Mouse (Mus musculus) stomach, postnatal 0 days (tissue): ENCODE measurements around the gene Rftn1. TPM values are rescaled to one million over a fixed set of nuclear protein-coding genes. Genes with fewer than 3 reads are reported as not detected.
A peak's percentile ranks its signal among the peaks of the same experiment; 100 is the strongest.

Experiments used
- ATAC-seq: fragments of 200-750 bp; cut with Nextera tagmentation; 2 replicates; pipeline ENCODE4 v1.8.0; 2017; ENCODE audit not compliant: low FRiP score, low TSS enrichment
- DNase-seq: peaks from one replicate; pipeline ENCODE4 v3.0.0-alpha.2; 2016; ENCODE audit warnings: low spot score
- H3K27ac ChIP-seq: fragments of 300-500 bp; sonication (generic); replicated peaks from 2 replicates; pipeline ENCODE4 v1.5.1; 2014; ENCODE audit warnings: mild to moderate bottlenecking, control low read depth
- H3K27me3 ChIP-seq: fragments of 300-500 bp; sonication (generic); 2 replicates; pipeline ENCODE4 v1.6.1; 2014; ENCODE audit warnings: low read length; ENCODE audit not compliant: control insufficient read depth, insufficient read depth
- H3K36me3 ChIP-seq: fragments of 300-500 bp; sonication (generic); 2 replicates; pipeline ENCODE4 v1.6.1; 2014; ENCODE audit warnings: low read length, mixed read lengths; ENCODE audit not compliant: control insufficient read depth, insufficient read depth
- H3K4me1 ChIP-seq: fragments of 300-500 bp; sonication (generic); replicated peaks from 2 replicates; pipeline ENCODE4 v1.6.1; 2014; ENCODE audit warnings: antibody characterized with exemption; ENCODE audit not compliant: control insufficient read depth, insufficient read depth
- H3K4me2 ChIP-seq: fragments of 300-500 bp; sonication (generic); replicated peaks from 2 replicates; pipeline ENCODE4 v1.6.1; 2014; ENCODE audit warnings: low read depth, mild to moderate bottlenecking, control low read depth, moderate library complexity
- H3K4me3 ChIP-seq: fragments of 300-500 bp; sonication (generic); 2 replicates; pipeline ENCODE4 v1.5.1; 2014; ENCODE audit warnings: low read depth, low read length, control low read depth
- H3K9ac ChIP-seq: fragments of 300-500 bp; sonication (generic); 2 replicates; pipeline ENCODE4 v1.6.1; 2014; ENCODE audit warnings: mild to moderate bottlenecking, low read length, control low read depth, mixed read lengths
- H3K9me3 ChIP-seq: fragments of 300-500 bp; sonication (generic); 2 replicates; pipeline ENCODE4 v1.6.1; 2016; ENCODE audit warnings: low read length; ENCODE audit not compliant: control insufficient read depth
- CTCF ChIP-seq: IDR thresholded peaks from 2 replicates; pipeline ENCODE4 v1.5.1; 2016; ENCODE audit warnings: antibody characterized with exemption, low read depth, mild to moderate bottlenecking, moderate library complexity
- EP300 ChIP-seq: optimal IDR thresholded peaks from 2 replicates; pipeline ENCODE3; 2016; ENCODE audit warnings: antibody characterized with exemption
- WGBS: fragments of 180-500 bp; shearing (Covaris S2); extraction: QIAGEN DNeasy Blood & Tissue Kit; methylation state at CpG from one replicate; pipeline ENCODE4 v1.1.7; 2014; 5-methylcytosine and 5-hydroxymethylcytosine counted together
- polyA plus RNA-seq: library from polyadenylated mRNA; unstranded; fragments of >200 nt; fragmentation: Nextera tagmentation; extraction: Ambion mirVana; gene quantifications from 2 replicates; pipeline ENCODE4 v1.2.1, GENCODE M21; 2015

Gene Rftn1
- polyA plus RNA-seq, 1 experiment from 2014 or later: 7.1 TPM

GRCm38 (mm10) chr17:50189381-50190012 lies 977 bp downstream of the Rftn1 start:
- Histone ChIP-seq H3K9me3 (no peaks in the 10 kb centered on the region), H3K27ac (no peak overlapping the region), H3K4me1 (peaks cover 3% of the 10 kb centered on the region; the same call in 1 of the 2 replicates), H3K27me3 (peaks cover 3% of the 10 kb centered on the region; the same call in 1 of the 2 replicates), H3K4me2 (peak overlapping the region; percentile 88), H3K36me3 (no peaks in the 10 kb centered on the region), H3K9ac (peak overlapping the region; percentile 65), H3K4me3 (peak overlapping the region; percentile 62)
- 3% methylated on average over 24 of the region's 24 CpGs for WGBS
- peak; percentile 69 for TF ChIP-seq CTCF
- no peak for TF ChIP-seq EP300
- ATAC-seq: peak; percentile 56
- DNase-seq: peak; percentile 39

- Histone ChIP-seq H3K36me3 (no peaks in the 10 kb centered on the region), H3K4me2 (no peak overlapping the region; the same call in 1 of the 2 replicates), H3K4me3 (no peak overlapping the region; the same call in 1 of the 2 replicates), H3K27me3 (peaks cover 3% of the 10 kb centered on the region; the same call in 1 of the 2 replicates), H3K9ac (no peak overlapping the region), H3K9me3 (no peaks in the 10 kb centered on the region), H3K4me1 (peaks cover 3% of the 10 kb centered on the region; the same call in 1 of the 2 replicates), H3K27ac (no peak overlapping the region)
- WGBS: 74% methylated on average over 12 of the region's 12 CpGs
- no peak for DNase-seq
- TF ChIP-seq CTCF (no peak), EP300 (no peak)
- peak; percentile 6; the same call in 1 of the 2 replicates for ATAC-seq
These were observed 1.7 kb downstream of the Rftn1 start for GRCm38 (mm10) chr17:50188662-50189345.

- ATAC-seq: no peak
These were observed 4.9 kb downstream of the Rftn1 start for GRCm38 (mm10) chr17:50185616-50186015.

GRCm38 (mm10) chr17:50185083-50185482 lies 5.4 kb downstream of the Rftn1 start:
- Histone ChIP-seq H3K4me3 (no peak overlapping the region), H3K9ac (no peak overlapping the region), H3K36me3 (no peaks in the 10 kb centered on the region), H3K4me1 (no peaks in the 10 kb centered on the region), H3K27ac (no peak overlapping the region), H3K9me3 (no peaks in the 10 kb centered on the region), H3K27me3 (peaks cover 1% of the 10 kb centered on the region; the same call in 1 of the 2 replicates), H3K4me2 (no peak overlapping the region)
- no peak for TF ChIP-seq EP300
- TF ChIP-seq CTCF: no peak
- 87% methylated on average over 4 of the region's 4 CpGs for WGBS
- no peak for ATAC-seq
- no peak for DNase-seq

More at GRCm38 (mm10) chr17:50185616-50186015, 4.9 kb downstream of the Rftn1 start:
- Histone ChIP-seq H3K9ac (no peak overlapping the region), H3K4me1 (peaks cover 3% of the 10 kb centered on the region; the same call in 1 of the 2 replicates), H3K27ac (no peak overlapping the region), H3K27me3 (peaks cover 3% of the 10 kb centered on the region; the same call in 1 of the 2 replicates), H3K9me3 (no peaks in the 10 kb centered on the region), H3K4me3 (no peak overlapping the region), H3K4me2 (no peak overlapping the region), H3K36me3 (no peaks in the 10 kb centered on the region)
- 78% methylated on average over 5 of the region's 5 CpGs for WGBS
- TF ChIP-seq EP300 (no peak), CTCF (no peak)
- no peak for DNase-seq

GRCm38 (mm10) chr17:50184217-50185038 lies 6.0 kb downstream of the Rftn1 start:
- Histone ChIP-seq H3K27ac (no peak overlapping the region), H3K4me3 (no peak overlapping the region), H3K27me3 (no peaks in the 10 kb centered on the region), H3K9me3 (no peaks in the 10 kb centered on the region), H3K4me2 (no peak overlapping the region), H3K4me1 (no peaks in the 10 kb centered on the region), H3K9ac (no peak overlapping the region), H3K36me3 (no peaks in the 10 kb centered on the region)
- WGBS: 77% methylated on average over 12 of the region's 12 CpGs
- no peak for ATAC-seq
- TF ChIP-seq EP300: no peak
- TF ChIP-seq CTCF: no peak
- no peak for DNase-seq
